Mouse (Mus musculus): ENCODE measurements around the gene Atg16l2. TPM values are rescaled to one million over a fixed set of nuclear protein-coding genes. Genes with fewer than 3 reads are reported as not detected.

Gene Atg16l2
- polyA plus RNA-seq, 1 experiment from 2014 or later, result 13.5 TPM

- peak overlapping the region; percentile 48; the same call in 1 of the 2 replicates for H3K27ac ChIP-seq (ENCODE audit: low read depth, low read length)
- ATAC-seq, result peak; percentile 42; the same call in 1 of the 2 replicates
Measured at GRCm38 (mm10) chr7:101236712-101237473, 65.2 kb downstream of the Atg16l2 start.

GRCm38 (mm10) chr7:101232716-101233115 lies 69.3 kb downstream of the Atg16l2 start:
- H3K27me3 ChIP-seq (replicated peaks; ENCODE audit: control insufficient read depth, insufficient read depth, low read length), result no peaks in the 10 kb centered on the region
- no peak overlapping the region for H3K9ac ChIP-seq (ENCODE audit: low read length)
- H3K4me2 ChIP-seq (ENCODE audit: low read length), result no peak overlapping the region
- peaks cover 4% of the 10 kb centered on the region; the same call in 1 of the 2 replicates for H3K36me3 ChIP-seq (ENCODE audit: control insufficient read depth, insufficient read depth, low read length)
- H3K4me3 ChIP-seq (ENCODE audit: low read depth, low read length), result no peak overlapping the region
- no peaks in the 10 kb centered on the region for H3K9me3 ChIP-seq (replicated peaks; ENCODE audit: control insufficient read depth, low read length)
- H3K27ac ChIP-seq (ENCODE audit: low read depth, low read length), result no peak overlapping the region
- ATAC-seq, result no peak
- H3K4me1 ChIP-seq (ENCODE audit: control insufficient read depth, insufficient read depth, low read length), result 0 out of 2 replicates have a peak, but pooled peaks cover 2% of the 10 kb centered on the region
- WGBS, result 59% methylated on average over 3 of the region's 3 CpGs
- no peak for DNase-seq (ENCODE audit: low spot score)

More at GRCm38 (mm10) chr7:101236712-101237473, 65.2 kb downstream of the Atg16l2 start:
- Histone ChIP-seq H3K4me2 (ENCODE audit: low read length) (no peak overlapping the region), H3K4me3 (ENCODE audit: low read depth, low read length) (no peak overlapping the region), H3K4me1 (ENCODE audit: control insufficient read depth, insufficient read depth, low read length) (0 out of 2 replicates have a peak, but pooled peaks cover 2% of the 10 kb centered on the region), H3K27me3 (replicated peaks; ENCODE audit: control insufficient read depth, insufficient read depth, low read length) (no peaks in the 10 kb centered on the region), H3K9ac (ENCODE audit: low read length) (no peak overlapping the region), H3K36me3 (ENCODE audit: control insufficient read depth, insufficient read depth, low read length) (peaks cover 8% of the 10 kb centered on the region; the same call in 1 of the 2 replicates), H3K9me3 (replicated peaks; ENCODE audit: control insufficient read depth, low read length) (no peaks in the 10 kb centered on the region)
- 46% methylated on average over 8 of the region's 8 CpGs for WGBS
- peak; percentile 46 for DNase-seq (ENCODE audit: low spot score)

GRCm38 (mm10) chr7:101231458-101231857 lies 70.6 kb downstream of the Atg16l2 start:
- no peaks in the 10 kb centered on the region for H3K9me3 ChIP-seq (replicated peaks; ENCODE audit: control insufficient read depth, low read length)
- H3K4me3 ChIP-seq (ENCODE audit: low read depth, low read length), result no peak overlapping the region
- H3K4me2 ChIP-seq (ENCODE audit: low read length), result no peak overlapping the region
- H3K27me3 ChIP-seq (replicated peaks; ENCODE audit: control insufficient read depth, insufficient read depth, low read length), result no peaks in the 10 kb centered on the region
- 0 out of 2 replicates have a peak, but pooled peaks cover 2% of the 10 kb centered on the region for H3K4me1 ChIP-seq (ENCODE audit: control insufficient read depth, insufficient read depth, low read length)
- H3K9ac ChIP-seq (ENCODE audit: low read length), result no peak overlapping the region
- H3K36me3 ChIP-seq (ENCODE audit: control insufficient read depth, insufficient read depth, low read length), result peaks cover 4% of the 10 kb centered on the region; the same call in 1 of the 2 replicates
- DNase-seq (ENCODE audit: low spot score) (peak; percentile 75), ATAC-seq (no peak)
- 22% methylated on average over 2 of the region's 2 CpGs for WGBS
- H3K27ac ChIP-seq (ENCODE audit: low read depth, low read length), result no peak overlapping the region

- H3K4me1 ChIP-seq (ENCODE audit: control insufficient read depth, insufficient read depth, low read length), result 0 out of 2 replicates have a peak, but pooled peaks cover 2% of the 10 kb centered on the region
- no peak overlapping the region for H3K4me2 ChIP-seq (ENCODE audit: low read length)
- H3K9me3 ChIP-seq (replicated peaks; ENCODE audit: control insufficient read depth, low read length), result no peaks in the 10 kb centered on the region
- DNase-seq (ENCODE audit: low spot score) (no peak), ATAC-seq (no peak)
- WGBS, result 64% methylated on average over 1 of the region's 1 CpGs
- no peak overlapping the region for H3K4me3 ChIP-seq (ENCODE audit: low read depth, low read length)
- no peak overlapping the region for H3K27ac ChIP-seq (ENCODE audit: low read depth, low read length)
- H3K36me3 ChIP-seq (ENCODE audit: control insufficient read depth, insufficient read depth, low read length), result peaks cover 4% of the 10 kb centered on the region; the same call in 1 of the 2 replicates
- H3K9ac ChIP-seq (ENCODE audit: low read length), result no peak overlapping the region
- H3K27me3 ChIP-seq (replicated peaks; ENCODE audit: control insufficient read depth, insufficient read depth, low read length), result no peaks in the 10 kb centered on the region
Measured at GRCm38 (mm10) chr7:101229336-101229735, 72.7 kb downstream of the Atg16l2 start.

- Histone ChIP-seq H3K4me2 (ENCODE audit: low read length) (no peak overlapping the region), H3K36me3 (ENCODE audit: control insufficient read depth, insufficient read depth, low read length) (no peaks in the 10 kb centered on the region), H3K4me1 (ENCODE audit: control insufficient read depth, insufficient read depth, low read length) (no peaks in the 10 kb centered on the region), H3K27me3 (replicated peaks; ENCODE audit: control insufficient read depth, insufficient read depth, low read length) (no peaks in the 10 kb centered on the region), H3K9me3 (replicated peaks; ENCODE audit: control insufficient read depth, low read length) (no peaks in the 10 kb centered on the region), H3K27ac (ENCODE audit: low read depth, low read length) (no peak overlapping the region), H3K9ac (ENCODE audit: low read length) (no peak overlapping the region), H3K4me3 (ENCODE audit: low read depth, low read length) (no peak overlapping the region)
- ATAC-seq, result no peak
- no peak for DNase-seq (ENCODE audit: low spot score)
- 96% methylated on average over 2 of the region's 2 CpGs for WGBS
Measured at GRCm38 (mm10) chr7:101223501-101223900, 78.5 kb downstream of the Atg16l2 start.

- no peaks in the 10 kb centered on the region for H3K4me1 ChIP-seq (ENCODE audit: control insufficient read depth, insufficient read depth, low read length)
Measured at GRCm38 (mm10) chr7:101216724-101217123, 85.3 kb downstream of the Atg16l2 start.

GRCm38 (mm10) chr7:101213515-101214263 lies 88.4 kb downstream of the Atg16l2 start:
- no peak overlapping the region for H3K4me2 ChIP-seq (ENCODE audit: low read length)
- H3K9ac ChIP-seq (ENCODE audit: low read length), result no peak overlapping the region
- H3K4me3 ChIP-seq (ENCODE audit: low read depth, low read length), result no peak overlapping the region
- no peaks in the 10 kb centered on the region for H3K4me1 ChIP-seq (ENCODE audit: control insufficient read depth, insufficient read depth, low read length)
- WGBS, result 89% methylated on average over 3 of the region's 3 CpGs
- no peaks in the 10 kb centered on the region for H3K36me3 ChIP-seq (ENCODE audit: control insufficient read depth, insufficient read depth, low read length)
- no peaks in the 10 kb centered on the region for H3K27me3 ChIP-seq (replicated peaks; ENCODE audit: control insufficient read depth, insufficient read depth, low read length)
- ATAC-seq (no peak), DNase-seq (ENCODE audit: low spot score) (no peak)
- H3K9me3 ChIP-seq (replicated peaks; ENCODE audit: control insufficient read depth, low read length), result no peaks in the 10 kb centered on the region
- H3K27ac ChIP-seq (ENCODE audit: low read depth, low read length), result no peak overlapping the region

More at GRCm38 (mm10) chr7:101216724-101217123, 85.3 kb downstream of the Atg16l2 start:
- H3K4me2 ChIP-seq (ENCODE audit: low read length), result no peak overlapping the region
- H3K27me3 ChIP-seq (replicated peaks; ENCODE audit: control insufficient read depth, insufficient read depth, low read length), result no peaks in the 10 kb centered on the region
- no peak overlapping the region for H3K27ac ChIP-seq (ENCODE audit: low read depth, low read length)
- H3K9ac ChIP-seq (ENCODE audit: low read length), result no peak overlapping the region
- WGBS, result 78% methylated on average over 2 of the region's 2 CpGs
- H3K36me3 ChIP-seq (ENCODE audit: control insufficient read depth, insufficient read depth, low read length), result no peaks in the 10 kb centered on the region
- no peaks in the 10 kb centered on the region for H3K9me3 ChIP-seq (replicated peaks; ENCODE audit: control insufficient read depth, low read length)
- DNase-seq (ENCODE audit: low spot score) (no peak), ATAC-seq (no peak)
- no peak overlapping the region for H3K4me3 ChIP-seq (ENCODE audit: low read depth, low read length)
